Mouse (Mus musculus) lung, embryonic 14.5 days (tissue): ENCODE results near the gene Sbno2. TPM values are rescaled to one million over a fixed set of nuclear protein-coding genes. Genes with fewer than 3 reads are reported as not detected.
A peak's percentile ranks its signal among the peaks of the same experiment; 100 is the strongest.

Experiments used
- ATAC-seq: fragments of 200-750 bp; cut with Nextera tagmentation; 2 replicates; pipeline ENCODE4 v1.8.0; 2017; ENCODE audit warnings: mild to moderate bottlenecking, moderate TSS enrichment, moderate library complexity; ENCODE audit not compliant: insufficient read depth
- DNase-seq: peaks from one replicate; pipeline ENCODE4 v3.0.0-alpha.2; 2015
- H3K27ac ChIP-seq: fragments of 300-500 bp; sonication (generic); 2 replicates; pipeline ENCODE4 v1.5.1; 2014; ENCODE audit warnings: low read depth, mild to moderate bottlenecking, moderate library complexity
- H3K27me3 ChIP-seq: fragments of 300-500 bp; sonication (generic); 2 replicates; pipeline ENCODE4 v1.6.1; 2014; ENCODE audit warnings: low read length, control low read depth; ENCODE audit not compliant: insufficient read depth
- H3K36me3 ChIP-seq: fragments of 300-500 bp; sonication (generic); 2 replicates; pipeline ENCODE4 v1.6.1; 2014; ENCODE audit warnings: control low read depth; ENCODE audit not compliant: insufficient read depth
- H3K4me1 ChIP-seq: fragments of 300-500 bp; sonication (generic); 2 replicates; pipeline ENCODE4 v1.6.1; 2014; ENCODE audit warnings: antibody characterized with exemption, control low read depth; ENCODE audit not compliant: insufficient read depth
- H3K4me2 ChIP-seq: fragments of 300-500 bp; sonication (generic); 2 replicates; pipeline ENCODE4 v1.6.1; 2014; ENCODE audit warnings: mild to moderate bottlenecking
- H3K4me3 ChIP-seq: fragments of 300-500 bp; sonication (generic); 2 replicates; pipeline ENCODE4 v1.5.1; 2014; ENCODE audit warnings: low read depth, low read length
- H3K9ac ChIP-seq: fragments of 300-500 bp; sonication (generic); 2 replicates; pipeline ENCODE4 v1.6.1; 2014
- H3K9me3 ChIP-seq: fragments of 300-500 bp; sonication (generic); 2 replicates; pipeline ENCODE4 v1.6.1; 2016; ENCODE audit warnings: low read depth, low read length, control low read depth
- CTCF ChIP-seq: IDR thresholded peaks from 2 replicates; pipeline ENCODE4 v1.5.1; 2016; ENCODE audit warnings: antibody characterized with exemption, low read depth
- WGBS: fragments of 180-500 bp; shearing (Covaris S2); extraction: QIAGEN DNeasy Blood & Tissue Kit; methylation state at CpG from one replicate; pipeline ENCODE4 v1.1.7; 2014; 5-methylcytosine and 5-hydroxymethylcytosine counted together
- polyA plus RNA-seq: library from polyadenylated mRNA; unstranded; fragments of >200 nt; fragmentation: Nextera tagmentation; extraction: Ambion mirVana; gene quantifications from 2 replicates; pipeline ENCODE4 v1.2.1, GENCODE M21; 2014

Sbno2 gene
- polyA plus RNA-seq, 1 experiment from 2014 or later, result 16.3 TPM

DNA sequence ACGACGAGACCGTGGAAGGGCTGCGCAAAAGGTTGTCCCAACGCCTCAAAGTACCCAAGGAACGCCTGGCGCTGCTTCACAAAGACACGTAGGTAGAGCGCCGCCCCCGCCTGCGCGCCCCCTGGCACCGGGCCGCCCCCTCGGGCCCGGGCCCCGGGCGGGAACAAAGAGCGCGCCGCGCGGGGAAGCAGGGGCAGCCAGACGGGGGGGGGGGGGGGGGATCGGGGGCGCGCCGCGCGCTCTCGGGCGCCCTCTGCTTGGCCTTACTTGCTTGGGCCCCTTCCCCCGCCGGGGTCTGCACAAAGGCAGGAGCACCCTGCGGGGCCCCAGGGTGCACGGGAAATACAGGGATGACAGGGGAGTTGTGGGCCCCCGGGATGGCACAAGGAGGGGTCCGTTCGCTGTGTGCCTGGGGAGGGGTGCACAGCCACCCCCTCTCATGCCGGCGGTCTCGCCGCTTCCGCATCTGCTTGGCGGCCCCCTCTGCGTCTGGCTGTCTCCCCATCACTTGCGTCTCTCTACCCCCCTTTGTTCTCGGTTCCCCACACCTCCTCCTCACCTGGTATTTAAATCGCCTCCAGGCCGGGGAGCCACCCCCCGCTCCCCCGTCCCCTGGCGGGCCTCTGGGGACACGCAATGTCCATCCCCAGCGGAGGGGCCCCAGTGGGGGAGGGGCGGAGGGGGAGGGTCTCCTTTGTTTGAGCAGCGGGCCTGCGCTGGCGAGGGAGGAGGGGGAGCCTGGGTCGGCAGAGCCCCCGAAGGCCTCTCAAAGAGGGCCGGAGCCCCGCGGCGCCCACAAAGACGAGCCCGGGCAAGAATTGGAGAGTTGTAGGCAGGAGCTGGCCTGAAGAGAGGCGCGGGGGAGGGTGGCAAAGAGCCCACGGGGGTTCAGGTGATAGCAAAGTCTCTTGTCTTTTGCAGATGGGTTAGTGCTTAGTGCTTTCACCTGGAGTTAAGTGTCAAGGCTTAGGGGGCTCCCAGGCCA lies 45.1 kb upstream of the Sbno2 start:
- H3K4me1 ChIP-seq, result peaks cover 10% of the 10 kb centered on the region; the same call in 1 of the 2 replicates
- peak; percentile 28 for TF ChIP-seq CTCF
- H3K9ac ChIP-seq, result peak overlapping the region; percentile 99
- ATAC-seq (no peak), DNase-seq (peak; percentile 83)
- no peaks in the 10 kb centered on the region for H3K9me3 ChIP-seq
- H3K27me3 ChIP-seq, result no peaks in the 10 kb centered on the region
- H3K27ac ChIP-seq, result peak overlapping the region; percentile 100
- H3K4me3 ChIP-seq, result peak overlapping the region; percentile 99
- WGBS, result under 1% methylated on average over 66 of the region's 71 CpGs
- H3K4me2 ChIP-seq, result peak overlapping the region; percentile 100
- H3K36me3 ChIP-seq, result peaks cover 69% of the 10 kb centered on the region

- no peaks in the 10 kb centered on the region for H3K27me3 ChIP-seq
- under 1% methylated on average over 88 of the region's 88 CpGs for WGBS
These were observed 44.2 kb upstream of the Sbno2 start for GRCm38 (mm10) chr10:80149291-80150225.

GRCm38 (mm10) chr10:80148610-80149290 lies 43.4 kb upstream of the Sbno2 start:
- H3K4me3 ChIP-seq, result peak overlapping the region; percentile 99
- no peaks in the 10 kb centered on the region for H3K9me3 ChIP-seq
- ATAC-seq (peak; percentile 51), DNase-seq (peak; percentile 97)
- H3K4me2 ChIP-seq, result peak overlapping the region; percentile 63
- H3K4me1 ChIP-seq, result peaks cover 10% of the 10 kb centered on the region; the same call in 1 of the 2 replicates
- peak; percentile 52 for TF ChIP-seq CTCF
- H3K27me3 ChIP-seq, result no peaks in the 10 kb centered on the region
- H3K27ac ChIP-seq, result peak overlapping the region; percentile 100
- peaks cover 68% of the 10 kb centered on the region for H3K36me3 ChIP-seq
- WGBS, result under 1% methylated on average over 57 of the region's 57 CpGs
- peak overlapping the region; percentile 96 for H3K9ac ChIP-seq

More at GRCm38 (mm10) chr10:80149291-80150225, 44.2 kb upstream of the Sbno2 start:
- peak overlapping the region; percentile 100 for H3K4me2 ChIP-seq
- peaks cover 10% of the 10 kb centered on the region; the same call in 1 of the 2 replicates for H3K4me1 ChIP-seq
- H3K4me3 ChIP-seq, result peak overlapping the region; percentile 99
- ATAC-seq, result peak; percentile 79
- no peak for TF ChIP-seq CTCF
- peak overlapping the region; percentile 99 for H3K9ac ChIP-seq
- peak overlapping the region; percentile 100 for H3K27ac ChIP-seq
- peaks cover 69% of the 10 kb centered on the region for H3K36me3 ChIP-seq
- peak; percentile 99 for DNase-seq
- H3K9me3 ChIP-seq, result no peaks in the 10 kb centered on the region

DNA sequence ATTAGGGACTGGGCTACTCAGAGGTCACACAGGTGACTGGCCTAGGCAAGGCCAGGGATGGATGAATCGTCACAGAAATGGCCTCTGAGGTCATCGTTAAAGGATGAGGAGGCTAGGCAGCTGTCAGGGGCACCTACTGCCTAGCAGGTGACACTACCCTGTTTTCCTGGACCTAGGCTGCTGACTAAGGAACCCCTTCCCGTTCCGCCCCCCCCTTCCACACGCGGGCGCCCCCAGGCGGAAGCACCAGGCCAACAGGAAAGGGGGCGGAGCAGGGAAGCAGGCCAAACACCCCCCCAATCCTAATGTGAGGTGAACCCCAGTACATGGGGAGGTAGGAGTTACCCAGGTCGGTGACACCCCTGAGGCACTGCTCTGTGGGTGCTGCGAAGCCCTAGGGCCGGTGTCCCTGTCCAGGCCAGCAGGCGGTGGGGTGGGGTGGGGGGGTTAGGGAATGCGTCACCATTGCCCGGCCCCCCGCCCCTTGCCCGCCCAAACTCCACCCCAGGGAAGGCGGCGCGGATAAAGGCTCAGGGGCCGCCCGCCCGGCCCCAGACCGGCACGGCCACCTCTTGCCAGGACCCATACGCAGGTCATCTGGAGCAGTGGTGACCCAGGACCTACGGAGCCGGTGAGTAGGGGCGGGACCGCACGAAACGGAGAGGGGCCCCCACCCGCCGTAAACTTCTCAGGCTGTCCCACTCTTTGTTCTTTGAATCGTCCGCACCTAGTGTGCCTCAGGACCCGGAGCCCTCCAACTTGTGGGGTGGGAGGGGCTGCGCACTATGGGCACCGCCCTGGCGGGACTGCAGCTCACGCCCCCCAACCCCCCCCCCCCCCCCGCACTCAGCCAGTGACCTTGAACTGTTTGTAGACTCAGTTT lies 42.6 kb upstream of the Sbno2 start, which contains the start of gene Midn:
Midn (plus strand) TSS at position 554 of the 883 bp plus-strand sequence.
- WGBS, result 1% methylated on average over 29 of the region's 42 CpGs
- Histone ChIP-seq H3K9me3 (no peaks in the 10 kb centered on the region), H3K27ac (peak within 1 kb of the TSS; percentile 100), H3K36me3 (peaks cover 65% of the 10 kb centered on the region), H3K9ac (peak within 1 kb of the TSS; percentile 96), H3K4me3 (peak within 1 kb of the TSS; percentile 99), H3K4me2 (peak within 1 kb of the TSS; percentile 63), H3K27me3 (no peaks in the 10 kb centered on the region), H3K4me1 (peaks cover 9% of the 10 kb centered on the region; the same call in 1 of the 2 replicates)
- DNase-seq (peak; percentile 87), ATAC-seq (peak; percentile 41)
- peak; percentile 73 for TF ChIP-seq CTCF

DNA sequence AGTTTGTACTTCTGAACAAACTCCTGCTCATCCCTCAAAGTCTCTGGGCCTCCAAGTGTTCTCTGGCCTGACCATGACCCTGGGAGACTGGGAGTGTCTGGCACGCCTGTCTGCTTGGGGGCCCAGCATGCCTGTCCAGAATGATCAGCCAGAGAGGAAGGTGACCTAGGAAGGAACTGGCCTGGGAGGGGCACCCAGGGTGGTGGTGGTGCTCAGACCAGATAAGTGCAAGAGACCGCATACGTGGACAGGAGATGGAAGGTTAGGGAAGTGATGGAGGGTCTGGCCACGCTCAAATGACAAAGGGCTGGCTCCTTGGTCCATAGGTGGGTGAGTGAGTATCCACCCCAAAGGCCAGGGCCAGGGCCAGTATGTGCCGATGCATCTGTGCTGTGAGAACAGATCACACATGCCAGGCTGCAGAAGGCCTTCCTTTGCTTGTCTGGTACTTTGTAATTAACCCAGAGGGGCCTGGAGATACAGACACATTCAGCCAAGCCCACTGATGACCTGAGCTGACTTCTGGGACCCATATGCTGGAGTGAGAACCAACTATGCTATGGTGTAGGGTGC lies 41.9 kb upstream of the Sbno2 start:
- TF ChIP-seq CTCF, result no peak

More for the DNA sequence above, 41.9 kb upstream of the Sbno2 start:
- 62% methylated on average over 5 of the region's 5 CpGs for WGBS
- ATAC-seq (no peak), DNase-seq (no peak)
- H3K4me2 ChIP-seq, result peak overlapping the region; percentile 63
- peaks cover 58% of the 10 kb centered on the region for H3K36me3 ChIP-seq
- no peaks in the 10 kb centered on the region for H3K9me3 ChIP-seq
- 0 out of 2 replicates have a peak, but pooled peaks cover 4% of the 10 kb centered on the region for H3K4me1 ChIP-seq
- H3K4me3 ChIP-seq, result peak overlapping the region; percentile 99
- peak overlapping the region; percentile 96 for H3K9ac ChIP-seq
- H3K27me3 ChIP-seq, result no peaks in the 10 kb centered on the region
- peak overlapping the region; percentile 100 for H3K27ac ChIP-seq
